Mouse (Mus musculus) layer of hippocampus, adult 8-10 months (tissue): ENCODE data around the gene Mbd4. TPM values are rescaled to one million over a fixed set of nuclear protein-coding genes. Genes with fewer than 3 reads are reported as not detected.
"Not testable (repeated sequence)": the region's sequence is repeated elsewhere in the genome, so short reads cannot be mapped to it uniquely, and the experiment has no call there.

Experiments used
- DNase-seq, 2 experiments: peaks; one replicate each; pipeline ENCODE4 v3.0.0; 2022; ENCODE audit warnings: low spot score in 2 of 2
- total RNA-seq, 4 experiments: library from RNA; stranded (reverse); gene quantifications; 2 replicates each; pipeline ENCODE4 v1.2.4; 2022

Mbd4 gene
- 1 to 10 TPM; 5.7 to 7.3 (median 6.6) TPM for total RNA-seq

DNA sequence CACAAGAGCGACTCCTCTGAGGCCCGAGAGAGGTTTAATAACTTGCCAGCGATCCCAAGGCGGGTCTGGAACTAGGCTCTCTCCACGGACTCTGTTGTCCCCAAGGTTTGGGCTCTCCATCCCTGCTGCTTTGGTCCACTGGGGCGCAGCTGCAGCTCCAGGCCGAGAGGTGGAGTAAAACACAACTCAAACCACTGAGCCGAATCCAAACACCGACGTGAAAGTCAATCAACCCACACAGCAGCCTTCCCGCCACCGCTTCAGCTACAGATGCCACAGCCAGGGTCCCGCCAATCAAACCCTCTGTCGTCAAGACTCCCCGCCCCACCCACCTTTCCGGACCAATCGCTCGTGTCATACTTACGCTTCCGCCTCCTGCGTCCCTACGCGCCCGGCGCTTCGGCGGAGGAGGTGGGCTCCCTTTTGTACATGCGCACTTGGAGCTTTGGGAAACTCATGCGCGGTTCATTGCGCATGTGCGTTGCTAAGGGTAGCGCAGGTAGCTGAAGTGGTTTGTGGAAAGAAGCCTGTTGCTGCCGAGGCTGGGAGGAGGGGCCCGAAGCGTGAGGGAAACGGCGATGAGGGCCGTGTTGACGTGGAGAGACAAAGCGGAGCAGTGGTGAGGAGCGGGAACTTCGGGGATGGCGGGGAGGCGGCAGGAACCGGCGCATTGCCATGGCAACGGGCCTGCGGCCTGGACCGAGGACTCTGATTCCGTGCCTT is at the start of gene Mbd4, which contains the start of gene Ift122:
Gene Mbd4, minus strand, starts transcription at position 281 of the 723 bp plus-strand sequence.
Gene Ift122, plus strand, starts transcription at position 380 of the 723 bp plus-strand sequence.
- DNase-seq: peak; percentile 98 to 99

DNA sequence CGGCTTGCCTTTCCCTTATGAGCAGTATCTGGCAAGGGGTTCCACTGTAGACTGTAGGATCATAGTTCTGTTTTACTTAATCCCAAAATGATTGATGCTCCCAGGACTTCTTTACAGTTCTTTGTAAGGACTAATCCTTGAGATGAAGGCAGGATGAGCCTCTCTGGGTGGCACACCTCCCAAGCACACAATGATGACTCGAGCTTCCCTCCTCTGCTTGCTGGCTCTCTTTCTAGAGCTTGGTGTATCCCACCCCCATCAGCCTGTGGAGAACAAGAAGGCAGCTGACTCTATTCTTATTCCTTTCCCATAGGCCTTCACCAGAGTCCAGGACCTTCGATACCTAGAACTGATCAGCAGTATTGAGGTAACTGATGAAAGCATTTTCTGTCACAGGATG is 49.4 kb upstream of the Mbd4 start:
- DNase-seq: no peak

DNA sequence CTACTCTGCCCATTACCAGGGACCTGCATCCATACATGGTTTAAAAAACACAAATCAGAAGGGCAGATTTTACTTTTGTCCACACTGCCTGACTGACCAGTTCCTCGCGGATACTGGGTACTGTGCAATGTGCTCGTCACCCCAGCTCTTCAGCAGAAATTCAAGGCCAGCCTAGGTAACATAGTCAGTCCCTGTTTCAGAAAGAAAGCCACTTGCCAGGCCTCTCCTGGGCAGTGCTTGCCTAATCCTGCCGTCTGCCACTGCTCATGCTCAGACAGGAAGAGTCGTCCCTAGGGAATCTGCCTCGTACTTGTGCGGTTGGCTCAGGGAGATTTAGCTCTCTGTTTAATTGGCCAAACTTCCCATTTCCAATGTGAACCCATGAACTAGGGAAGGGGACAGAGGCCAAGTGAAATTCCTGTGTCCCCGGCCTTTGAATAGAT is 48.3 kb upstream of the Mbd4 start:
- no peak for DNase-seq

DNA sequence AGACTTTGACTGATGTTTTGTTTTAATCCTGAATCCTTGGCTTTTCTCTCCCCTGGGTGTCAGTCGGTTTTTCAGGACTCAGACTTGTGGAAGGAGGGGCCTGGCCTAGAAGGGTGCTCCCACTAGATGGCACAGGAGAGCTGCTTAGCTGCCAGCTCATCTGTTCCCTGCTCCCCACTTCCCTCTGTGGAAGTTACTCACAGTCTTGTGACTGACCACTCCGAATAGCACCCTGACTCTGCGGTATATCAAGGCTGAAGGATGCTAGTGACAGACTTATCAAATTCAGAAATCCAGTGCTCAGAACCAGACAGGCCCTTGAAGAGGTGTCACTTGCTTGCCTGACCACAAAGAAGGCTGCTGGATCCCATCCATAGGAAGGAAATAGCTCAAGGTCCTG is 47.9 kb upstream of the Mbd4 start:
- DNase-seq: peak; percentile 68 to 80

DNA sequence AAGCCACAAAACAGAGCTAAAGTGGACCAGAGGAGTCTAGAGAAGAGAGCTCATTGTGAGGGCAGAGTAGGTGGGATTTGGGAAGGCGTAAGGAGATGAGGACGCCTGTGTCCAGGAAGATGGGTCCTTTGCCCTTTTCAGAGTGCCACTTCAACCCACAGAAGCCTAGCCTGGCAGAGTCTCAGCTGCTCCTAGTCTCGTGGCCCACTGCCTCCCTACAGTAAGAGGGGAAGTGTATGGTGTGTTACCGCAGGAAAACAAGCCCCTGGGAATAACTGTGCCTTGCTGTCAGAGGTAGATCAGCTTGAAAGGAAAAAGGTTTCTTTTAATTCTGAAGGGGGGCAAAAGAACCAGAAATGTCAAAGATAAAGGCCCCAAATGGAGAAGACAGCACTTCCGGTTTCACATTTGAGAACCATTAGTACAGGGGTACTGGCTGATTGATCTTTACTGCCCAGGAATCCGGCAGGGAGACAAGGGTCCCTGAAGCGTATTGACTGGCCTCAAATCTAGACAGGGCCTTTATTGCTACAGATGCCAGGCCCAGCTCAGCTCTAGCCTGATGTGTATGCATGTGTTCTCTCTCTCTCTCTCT is 44.9 kb upstream of the Mbd4 start:
- DNase-seq: no peak

DNA sequence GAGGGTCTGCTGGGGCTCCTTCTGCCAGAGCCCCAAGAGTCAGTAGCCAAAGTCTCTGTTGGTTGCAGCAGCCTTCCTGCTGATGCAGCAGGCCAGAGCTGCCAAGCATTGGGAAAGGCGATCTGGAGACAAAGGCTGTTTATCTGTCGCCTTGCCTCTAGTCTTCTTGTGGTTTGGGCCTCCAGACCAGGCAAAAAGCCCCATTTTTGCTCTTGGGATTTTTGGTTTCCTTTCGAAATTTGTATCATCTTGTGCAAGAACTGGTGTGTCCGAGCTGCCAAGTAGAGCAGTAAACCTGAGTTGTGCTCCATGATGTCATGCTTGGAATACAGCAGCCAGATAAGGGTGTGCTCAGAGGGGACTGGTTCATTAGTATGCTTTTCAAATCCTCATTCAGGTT is 43.9 kb upstream of the Mbd4 start:
- DNase-seq: no peak

DNA sequence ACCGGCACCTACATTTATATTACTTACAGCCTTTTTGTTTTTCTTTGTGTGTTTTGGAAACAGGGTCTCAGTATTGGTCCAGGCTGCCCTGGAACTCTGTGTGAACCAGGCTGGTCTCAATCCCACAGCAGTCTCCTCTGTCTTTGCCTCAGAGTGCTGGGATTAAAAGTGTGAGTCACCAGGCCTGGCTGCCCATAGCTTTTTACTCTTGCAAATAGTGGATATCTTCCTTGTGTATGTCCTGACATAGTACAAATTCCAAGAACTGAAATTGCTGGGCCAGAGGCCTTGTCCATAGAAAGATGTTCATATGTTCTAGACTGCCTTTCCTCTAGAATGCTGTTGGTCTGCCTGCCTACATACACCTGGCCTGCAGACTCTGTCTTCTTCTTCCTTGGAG is 43.2 kb upstream of the Mbd4 start:
- no peak for DNase-seq

DNA sequence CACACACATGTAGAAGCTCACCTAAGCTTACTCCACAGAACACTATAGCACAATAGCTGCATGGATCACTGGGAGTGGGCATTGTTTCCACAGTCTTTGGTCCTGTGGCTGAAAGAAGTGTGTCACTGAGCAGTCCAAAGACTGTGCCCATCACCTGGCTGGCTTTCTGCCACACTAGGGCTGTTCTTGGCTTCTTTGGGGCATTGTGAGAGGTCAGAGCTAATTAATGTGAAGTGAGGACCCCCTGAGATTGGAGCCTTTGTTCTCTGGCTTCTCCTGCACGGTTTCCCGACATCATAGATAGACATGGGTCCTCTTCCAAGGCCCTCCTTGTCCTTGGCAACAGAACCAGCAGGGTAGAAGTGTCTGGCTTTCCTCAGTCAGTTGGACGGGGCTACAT is 39.2 kb upstream of the Mbd4 start:
- DNase-seq: no peak

DNA sequence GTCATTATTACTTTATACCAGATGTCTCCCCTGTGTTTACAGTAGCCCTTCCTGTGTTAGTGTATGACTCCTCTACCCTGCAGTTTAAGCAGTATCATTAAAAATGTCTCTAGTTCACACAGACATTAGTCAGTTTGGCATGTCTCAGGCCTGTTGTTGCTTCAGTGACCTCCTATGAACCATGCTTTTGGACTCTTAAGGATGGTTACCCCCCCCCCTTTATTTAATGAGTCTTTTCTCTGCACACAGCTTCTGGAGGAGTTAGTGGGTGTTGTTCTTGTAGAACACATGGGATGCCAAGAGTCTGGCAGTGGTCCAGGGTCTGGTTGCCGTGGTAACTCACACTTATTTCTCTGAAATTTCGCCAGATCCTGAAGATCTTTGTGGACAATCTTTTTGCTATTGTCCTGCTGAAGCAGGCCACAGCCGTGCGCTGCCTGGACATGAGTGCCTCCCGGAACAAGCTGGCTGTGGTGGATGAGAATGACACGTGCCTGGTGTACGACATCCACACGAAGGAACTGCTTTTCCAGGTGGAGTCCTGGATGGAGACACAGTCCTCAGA is 38.4 kb upstream of the Mbd4 start:
- peak; percentile 76 to 84 for DNase-seq

DNA sequence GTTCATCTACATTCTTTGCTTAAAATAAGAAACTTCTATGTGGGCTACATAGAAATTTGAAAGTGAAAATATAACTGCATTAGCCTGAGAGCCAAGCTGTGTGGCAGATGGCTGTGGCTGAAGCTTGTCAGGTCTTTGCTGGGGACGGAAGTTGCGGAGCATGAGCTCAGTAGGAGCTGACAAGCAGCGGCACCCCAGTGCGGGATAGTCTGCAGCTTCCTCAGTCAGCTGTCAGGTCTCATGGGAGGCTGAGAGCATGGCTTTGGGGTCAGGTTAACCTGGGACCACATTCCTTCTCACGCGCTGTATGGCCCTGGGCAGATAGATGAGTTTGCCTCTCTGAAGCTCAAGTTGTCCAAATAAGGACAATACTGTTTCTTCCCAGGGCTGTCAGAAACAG is 37.9 kb upstream of the Mbd4 start:
- DNase-seq: no peak

DNA sequence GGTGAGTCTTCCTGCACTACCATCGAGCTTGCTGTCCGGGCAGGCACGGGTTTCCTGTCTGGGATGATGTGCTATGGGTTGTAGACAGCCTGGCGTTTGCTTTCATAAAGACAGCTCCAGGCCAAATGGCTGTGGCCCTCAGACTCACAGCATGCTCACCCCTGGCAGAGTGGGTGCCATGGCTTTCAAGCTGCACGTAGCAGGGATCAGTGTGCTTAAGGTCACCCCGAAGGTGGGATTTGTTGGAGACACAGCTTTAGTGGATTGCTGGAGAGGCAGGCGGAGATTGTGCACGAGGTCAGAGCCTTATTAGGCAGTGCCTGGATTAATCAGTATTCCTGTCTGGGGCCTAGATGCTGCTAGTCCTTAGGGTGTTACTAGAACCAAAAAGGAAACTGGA is 37.4 kb upstream of the Mbd4 start:
- DNase-seq: no peak

DNA sequence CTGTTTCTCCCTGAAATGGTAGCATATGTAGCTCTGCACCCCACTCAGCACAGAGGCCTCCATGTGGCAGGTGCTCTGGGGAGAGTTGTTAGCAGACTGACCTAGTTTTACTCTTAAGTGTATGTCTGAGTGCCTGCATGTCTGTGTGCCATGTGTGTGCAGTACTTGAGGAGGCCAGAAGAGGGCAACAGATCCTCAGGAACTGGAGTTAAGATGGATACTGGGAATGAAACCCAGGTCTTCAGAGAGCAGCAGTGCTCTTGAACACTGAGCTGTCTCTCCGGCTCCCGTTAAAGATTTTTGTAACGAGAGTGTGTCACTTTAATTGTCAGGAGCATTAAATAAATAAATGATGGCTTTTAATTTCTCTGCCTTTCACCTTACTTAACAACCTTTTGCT is 35.1 kb upstream of the Mbd4 start:
- DNase-seq: no peak

DNA sequence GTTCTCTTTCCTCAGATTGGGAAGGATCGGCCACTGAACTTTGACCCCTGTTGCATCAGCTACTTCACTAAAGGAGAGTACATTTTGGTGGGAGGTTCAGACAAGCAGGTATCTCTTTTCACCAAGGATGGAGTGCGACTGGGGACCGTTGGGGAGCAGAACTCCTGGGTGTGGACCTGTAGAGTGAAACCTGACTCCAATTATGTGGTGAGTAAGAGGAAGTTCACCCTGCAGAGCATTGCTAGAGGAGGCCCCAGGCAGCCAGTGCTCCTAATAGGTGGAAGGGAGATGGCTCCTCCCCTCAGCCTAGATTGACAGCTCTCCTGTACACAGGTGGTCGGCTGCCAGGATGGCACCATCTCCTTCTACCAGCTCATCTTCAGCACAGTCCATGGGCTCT is 33.7 kb upstream of the Mbd4 start:
- no peak for DNase-seq

DNA sequence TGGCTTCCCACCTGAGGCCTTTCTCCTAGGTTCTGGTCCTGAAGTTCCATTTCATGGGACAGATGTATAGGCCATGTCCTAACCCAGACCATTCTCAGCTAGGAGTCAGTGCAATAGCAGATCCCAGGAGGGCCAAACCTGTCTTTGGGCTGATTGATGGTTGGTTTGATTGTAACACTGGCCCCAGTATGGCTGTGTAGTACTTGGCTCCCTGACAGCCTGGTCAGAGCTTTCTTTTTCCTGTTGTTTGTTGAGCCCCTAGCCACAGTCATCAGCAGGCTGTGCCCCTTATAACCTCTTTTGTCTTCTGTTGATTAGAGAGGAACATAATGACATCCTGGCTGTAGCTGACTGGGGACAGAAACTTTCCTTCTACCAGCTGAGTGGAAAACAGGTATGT is 30.8 kb upstream of the Mbd4 start:
- DNase-seq: no peak

DNA sequence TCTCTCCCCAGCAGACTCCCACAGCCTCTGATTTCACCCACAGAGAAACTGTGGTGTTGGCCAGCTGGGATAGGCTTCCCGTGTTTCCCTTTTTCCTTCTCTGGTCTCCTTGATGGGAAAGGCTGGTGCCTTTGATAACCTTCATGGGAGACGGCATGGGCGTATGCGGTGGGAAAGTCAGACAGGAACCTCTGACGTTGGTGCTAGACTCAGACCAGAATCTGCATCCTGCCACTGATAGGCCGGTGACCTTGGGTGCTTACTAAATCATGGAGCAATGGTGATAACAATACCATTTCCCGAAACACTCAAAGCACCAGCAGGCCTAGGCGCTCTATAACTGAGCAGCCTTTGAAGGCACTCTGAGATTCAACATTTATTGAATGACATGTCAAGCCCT is 27.6 kb upstream of the Mbd4 start:
- no peak for DNase-seq

DNA sequence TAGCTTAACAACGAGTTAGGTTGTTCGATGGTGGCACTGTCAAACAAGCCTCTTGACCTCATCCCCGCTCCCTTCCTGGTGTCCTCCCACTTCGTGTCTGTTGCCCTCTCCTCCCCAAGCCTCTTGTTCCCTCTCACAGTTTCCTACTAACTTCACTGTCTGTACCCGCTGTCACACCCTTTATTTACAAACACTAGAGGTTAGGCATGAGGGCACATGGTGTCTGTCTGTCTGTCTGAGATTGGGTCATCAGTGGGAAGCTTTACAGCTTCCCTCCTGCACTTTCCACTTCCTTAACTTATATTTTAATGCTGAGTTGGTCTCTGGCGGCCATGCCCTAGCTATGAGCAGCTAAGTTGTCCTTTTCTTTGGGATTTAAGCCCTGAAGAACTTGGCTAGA is 26.6 kb upstream of the Mbd4 start:
- no peak for DNase-seq

DNA sequence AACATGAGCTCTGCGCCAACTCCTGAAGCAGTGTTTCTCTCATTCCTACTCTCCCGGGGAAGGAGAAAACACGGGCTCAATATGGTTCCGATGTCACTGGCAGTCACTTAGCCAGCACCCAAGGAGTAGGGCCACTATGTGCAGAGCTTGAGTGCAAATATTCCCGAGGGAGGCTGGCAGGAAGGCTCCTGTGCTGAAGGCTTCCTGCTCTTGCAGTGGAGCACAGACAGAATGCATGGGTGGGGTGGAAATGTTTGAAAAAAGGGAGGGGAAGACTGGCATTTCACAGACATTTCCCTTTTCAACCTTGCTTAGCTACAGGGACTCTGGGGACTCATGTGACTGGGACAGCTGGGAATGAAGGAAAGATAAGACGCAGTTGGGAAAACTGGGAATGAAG is 25.5 kb upstream of the Mbd4 start:
- DNase-seq: no peak

DNA sequence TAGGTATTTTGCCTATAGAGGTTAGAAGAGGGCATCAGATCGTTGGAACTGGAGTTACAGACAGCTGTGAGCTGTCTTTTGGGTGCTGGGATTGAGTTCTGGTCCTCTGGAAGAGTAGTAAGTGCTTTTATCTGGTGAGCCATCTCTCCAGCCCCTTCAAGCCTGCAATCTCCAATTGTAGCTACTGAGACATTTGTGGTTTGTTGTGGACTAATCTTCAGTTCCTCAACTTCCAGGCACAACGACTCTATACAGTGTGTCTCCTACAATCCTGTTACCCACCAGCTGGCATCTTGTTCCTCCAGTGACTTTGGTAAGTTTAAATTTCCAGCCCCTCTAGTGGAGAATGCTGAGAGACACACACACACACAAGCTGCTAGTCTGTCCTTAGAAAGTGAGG is 24.1 kb upstream of the Mbd4 start:
- no peak for DNase-seq

DNA sequence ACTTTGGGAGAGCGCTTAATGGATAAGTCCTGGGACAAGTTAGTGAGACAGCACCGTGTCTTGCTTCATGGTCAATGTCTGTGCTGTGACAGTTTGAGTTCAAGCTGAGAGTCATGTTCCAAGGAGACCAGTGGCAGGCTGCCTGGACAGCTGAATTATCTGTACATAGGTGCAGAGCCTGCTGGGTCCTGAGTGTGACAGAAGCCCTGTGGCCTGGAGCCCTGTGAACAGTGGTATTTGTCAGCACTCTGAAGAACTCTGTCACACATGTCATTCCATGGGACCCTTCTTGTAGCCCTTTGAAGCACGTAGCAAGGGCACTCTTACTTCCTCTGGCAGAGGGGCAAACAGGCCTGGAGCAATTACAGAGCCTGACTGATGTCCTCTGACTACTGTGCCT is 18.1 kb upstream of the Mbd4 start:
- not testable (repeated sequence) for DNase-seq

DNA sequence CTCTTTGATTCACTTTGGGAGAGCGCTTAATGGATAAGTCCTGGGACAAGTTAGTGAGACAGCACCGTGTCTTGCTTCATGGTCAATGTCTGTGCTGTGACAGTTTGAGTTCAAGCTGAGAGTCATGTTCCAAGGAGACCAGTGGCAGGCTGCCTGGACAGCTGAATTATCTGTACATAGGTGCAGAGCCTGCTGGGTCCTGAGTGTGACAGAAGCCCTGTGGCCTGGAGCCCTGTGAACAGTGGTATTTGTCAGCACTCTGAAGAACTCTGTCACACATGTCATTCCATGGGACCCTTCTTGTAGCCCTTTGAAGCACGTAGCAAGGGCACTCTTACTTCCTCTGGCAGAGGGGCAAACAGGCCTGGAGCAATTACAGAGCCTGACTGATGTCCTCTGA is 14.0 kb upstream of the Mbd4 start:
- not testable (repeated sequence) for DNase-seq

DNA sequence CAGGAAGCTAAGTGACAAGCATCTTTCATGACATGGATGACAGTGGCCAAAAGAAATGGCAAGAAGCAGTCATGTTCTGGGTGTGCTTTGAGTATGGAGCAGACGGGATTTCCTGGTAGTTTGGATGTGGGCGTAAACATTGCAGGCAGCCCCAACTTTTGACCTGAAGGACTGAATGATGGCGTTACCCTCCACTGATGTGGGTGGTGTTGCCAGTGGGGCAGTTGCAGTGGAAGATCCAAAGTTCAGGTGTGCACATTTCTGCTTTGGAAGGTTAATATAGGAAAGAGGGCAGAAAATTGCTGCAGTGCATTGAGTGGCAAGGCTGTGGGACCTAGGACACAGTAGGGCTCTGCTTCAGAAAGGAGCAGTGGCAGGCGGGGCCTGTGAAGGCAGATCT is 12.1 kb upstream of the Mbd4 start:
- no peak for DNase-seq

DNA sequence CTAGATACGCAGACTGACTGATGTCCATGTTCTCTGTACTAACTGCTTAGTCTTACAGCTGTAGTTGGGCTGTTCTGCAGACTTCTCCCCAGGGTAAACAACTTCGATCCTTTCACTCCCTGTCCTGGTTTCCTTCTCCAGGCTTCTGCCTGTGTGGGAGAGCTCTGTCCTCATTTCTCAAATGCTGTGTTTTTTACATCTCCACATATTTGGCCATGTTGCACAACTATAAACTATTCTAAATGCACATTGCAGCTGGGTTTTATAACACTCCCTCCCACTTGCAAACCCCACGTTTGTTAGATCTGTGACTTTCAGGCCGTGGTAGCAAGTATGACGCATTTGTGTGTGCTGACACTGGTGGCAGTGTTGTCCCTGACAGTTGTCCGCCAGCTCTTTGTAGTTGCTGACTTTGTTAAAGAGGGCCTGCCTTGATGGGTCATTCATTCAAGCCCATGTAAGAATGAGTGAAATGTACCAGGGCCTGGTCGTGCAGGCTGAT is 10.2 kb upstream of the Mbd4 start:
- DNase-seq: peak; percentile 29 to 50
